Mouse (Mus musculus) kidney, adult 9 months (tissue): ENCODE measurements around the gene Fam171a1.

Experiments
- DNase-seq: peaks from one replicate; pipeline ENCODE4 v3.0.0; 2022

The Fam171a1 gene

GRCm38 (mm10) chr2:3139065-3139464 lies 25.0 kb downstream of the Fam171a1 start:
- no peak for DNase-seq

- DNase-seq = no peak
Measured at GRCm38 (mm10) chr2:3139578-3139977, 25.6 kb downstream of the Fam171a1 start.

DNA sequence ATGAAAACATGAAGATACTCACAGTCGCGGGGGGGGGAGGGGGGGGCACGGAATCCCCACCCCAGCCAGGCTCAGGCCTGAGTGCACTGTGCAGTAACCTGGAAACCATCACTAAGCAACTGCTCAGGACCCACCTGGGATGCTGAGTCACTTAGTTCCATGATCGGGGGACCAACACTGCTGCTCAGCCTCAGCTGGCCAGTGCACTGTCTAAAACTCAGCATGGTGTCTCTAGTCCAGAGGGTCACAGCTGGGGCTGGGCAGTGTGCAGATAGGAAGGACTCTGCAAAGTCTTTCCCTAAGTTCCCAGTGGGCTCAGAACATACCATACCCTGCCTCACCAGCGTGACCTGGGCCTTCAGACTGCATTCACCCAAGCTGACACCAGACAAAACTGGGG lies 26.6 kb downstream of the Fam171a1 start:
- no peak for DNase-seq

DNA sequence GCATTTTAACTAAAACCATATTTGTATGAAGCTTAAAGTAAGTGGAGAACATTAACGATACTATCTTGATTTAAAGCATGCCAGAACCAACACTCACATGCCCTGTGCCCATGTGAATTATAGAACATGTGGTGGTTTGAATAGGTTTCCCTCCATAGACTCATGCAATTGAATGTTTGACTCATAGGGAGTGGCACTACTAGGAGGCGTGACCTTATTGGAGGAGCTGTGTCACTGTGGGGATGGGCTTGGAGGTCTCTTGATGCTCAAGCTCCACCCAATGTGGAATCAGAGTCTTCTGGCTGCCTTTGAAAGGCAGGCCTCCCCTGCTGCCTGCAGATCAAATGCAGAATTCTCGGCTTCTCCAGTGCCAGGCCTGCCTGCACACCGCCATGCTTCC lies 27.8 kb downstream of the Fam171a1 start:
- DNase-seq = no peak

DNA sequence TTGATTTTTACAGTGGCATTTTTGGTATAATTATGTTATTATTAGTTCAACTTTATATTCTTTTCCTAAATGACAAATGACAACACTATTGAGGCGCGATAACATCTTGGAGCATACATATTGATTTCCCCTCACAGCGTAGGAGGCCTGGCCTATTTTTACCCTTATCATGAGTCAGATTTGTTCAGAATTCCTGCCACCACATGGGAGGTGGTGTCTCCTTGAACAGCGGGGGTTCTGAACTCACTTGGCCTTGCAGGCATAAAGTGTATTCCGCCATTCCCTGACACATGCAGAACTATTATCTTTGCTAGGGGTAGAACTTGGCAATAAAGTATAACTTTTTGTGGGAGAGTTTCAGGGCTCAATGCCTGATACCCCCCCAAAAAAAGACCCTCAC lies 30.3 kb downstream of the Fam171a1 start:
- DNase-seq = no peak

DNA sequence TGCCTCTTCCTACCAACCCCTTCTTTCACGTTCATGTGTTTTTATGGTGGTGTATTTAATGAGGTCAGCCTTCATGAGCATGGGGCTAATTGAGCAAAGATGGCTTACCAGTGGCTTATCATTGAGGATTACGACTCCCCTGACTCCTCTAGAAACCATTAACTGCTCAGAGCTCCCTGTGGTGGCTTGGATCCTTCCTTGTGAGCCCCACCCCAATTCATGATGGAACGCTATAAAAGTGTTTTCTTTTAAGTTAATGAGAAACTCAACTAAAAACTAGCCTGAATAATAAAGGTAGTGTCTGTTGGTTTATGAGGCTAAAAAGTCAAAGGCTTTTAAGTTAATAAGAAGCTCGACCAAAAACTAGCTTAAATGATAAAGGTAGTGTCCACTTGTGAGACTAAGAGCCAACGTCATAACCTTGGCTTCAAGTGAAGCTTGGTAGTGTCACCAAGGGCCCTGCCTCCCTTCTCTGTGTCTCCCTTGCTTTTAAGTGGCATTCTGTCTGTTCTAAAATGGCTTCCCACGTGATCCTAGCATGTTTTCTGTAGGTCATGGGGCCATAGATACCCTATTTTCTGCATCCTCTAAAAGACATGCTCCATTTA lies 33.6 kb downstream of the Fam171a1 start:
- DNase-seq = peak; percentile 83

- DNase-seq = no peak
Measured at GRCm38 (mm10) chr2:3148731-3149130, 34.7 kb downstream of the Fam171a1 start.

DNA sequence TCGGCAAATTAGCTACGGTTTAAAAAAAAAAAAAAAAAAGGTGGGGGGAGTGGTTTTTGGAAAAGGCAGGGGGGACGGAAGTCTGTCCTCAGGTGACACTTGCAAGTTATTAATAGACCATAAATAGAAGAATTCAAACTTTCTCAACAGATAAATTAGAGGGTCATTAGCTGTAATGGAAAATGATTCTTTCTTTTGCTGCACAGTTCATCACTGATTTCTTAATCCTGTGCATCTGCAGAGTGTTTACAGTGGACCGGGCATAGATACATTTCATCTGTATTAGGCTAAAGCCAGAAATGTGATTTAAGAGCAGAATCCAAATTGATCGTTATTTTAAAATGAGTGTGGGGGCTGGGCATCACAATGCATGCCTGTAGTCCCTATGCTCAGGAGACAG lies 36.3 kb downstream of the Fam171a1 start:
- DNase-seq = no peak

DNA sequence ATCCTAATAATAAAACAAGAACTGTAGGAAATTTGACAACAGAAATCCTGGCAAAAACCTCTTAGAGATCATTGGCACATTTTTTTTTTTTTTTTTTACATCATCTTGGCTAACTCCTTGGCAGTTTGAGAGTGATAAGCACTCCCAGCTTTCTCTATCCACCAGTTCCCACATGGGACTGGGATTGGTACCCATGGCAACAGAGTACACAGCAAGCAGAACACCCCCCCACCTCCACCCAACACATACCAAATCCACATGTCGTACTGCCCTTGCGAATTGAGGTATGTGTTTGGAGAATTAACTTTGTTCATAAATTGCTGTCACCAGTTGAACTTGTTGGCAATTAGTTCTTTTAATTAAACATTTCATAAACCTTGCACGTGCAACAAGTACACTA lies 37.3 kb downstream of the Fam171a1 start:
- no peak for DNase-seq

DNA sequence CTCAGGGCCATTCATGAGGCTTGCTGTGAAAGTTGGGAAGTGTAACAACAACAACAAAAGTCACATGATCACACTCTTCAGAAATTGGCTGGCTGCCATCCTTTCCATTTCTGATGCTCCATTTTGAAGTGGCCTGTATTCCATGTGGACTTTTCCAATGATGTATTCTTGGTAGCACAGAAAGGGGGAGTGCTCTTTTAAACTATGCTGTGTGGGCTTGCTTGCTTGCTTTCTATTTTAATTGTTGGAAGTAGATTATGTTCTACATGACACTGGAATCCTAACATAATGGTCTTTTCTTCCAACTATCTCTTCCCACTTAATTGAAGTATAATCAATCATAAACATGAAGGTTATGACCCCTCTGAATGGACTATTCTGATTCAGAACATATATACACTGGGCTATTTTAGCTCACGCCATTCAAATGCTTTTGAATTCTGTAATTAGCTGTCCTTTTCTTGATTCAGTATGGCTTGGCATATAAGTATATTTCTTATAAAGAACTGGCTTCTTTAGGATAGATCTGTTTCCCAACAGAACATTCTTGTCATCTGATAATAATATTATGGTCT lies 40.2 kb downstream of the Fam171a1 start:
- DNase-seq = no peak

DNA sequence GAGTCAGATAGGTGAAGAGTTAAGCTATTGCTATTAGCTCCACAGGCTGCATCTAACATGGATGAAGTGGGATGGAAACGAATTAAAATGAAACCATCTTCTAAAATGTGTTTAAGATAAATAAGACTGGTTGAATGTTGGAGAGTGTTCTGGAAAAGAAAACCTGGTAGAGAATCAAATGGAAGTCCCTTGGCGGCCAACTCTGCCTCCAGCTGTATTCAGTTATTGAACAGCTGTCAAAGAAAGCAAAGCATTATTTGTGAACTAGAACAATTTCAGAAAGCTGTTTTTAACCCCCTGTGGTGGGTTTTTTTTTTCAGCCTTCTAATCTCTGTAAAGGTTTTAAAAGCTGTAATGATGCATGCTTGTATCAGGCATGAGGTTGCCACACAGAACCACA lies 41.0 kb downstream of the Fam171a1 start:
- DNase-seq = no peak

- no peak for DNase-seq
Measured at GRCm38 (mm10) chr2:3157030-3157429, 43.0 kb downstream of the Fam171a1 start.

DNA sequence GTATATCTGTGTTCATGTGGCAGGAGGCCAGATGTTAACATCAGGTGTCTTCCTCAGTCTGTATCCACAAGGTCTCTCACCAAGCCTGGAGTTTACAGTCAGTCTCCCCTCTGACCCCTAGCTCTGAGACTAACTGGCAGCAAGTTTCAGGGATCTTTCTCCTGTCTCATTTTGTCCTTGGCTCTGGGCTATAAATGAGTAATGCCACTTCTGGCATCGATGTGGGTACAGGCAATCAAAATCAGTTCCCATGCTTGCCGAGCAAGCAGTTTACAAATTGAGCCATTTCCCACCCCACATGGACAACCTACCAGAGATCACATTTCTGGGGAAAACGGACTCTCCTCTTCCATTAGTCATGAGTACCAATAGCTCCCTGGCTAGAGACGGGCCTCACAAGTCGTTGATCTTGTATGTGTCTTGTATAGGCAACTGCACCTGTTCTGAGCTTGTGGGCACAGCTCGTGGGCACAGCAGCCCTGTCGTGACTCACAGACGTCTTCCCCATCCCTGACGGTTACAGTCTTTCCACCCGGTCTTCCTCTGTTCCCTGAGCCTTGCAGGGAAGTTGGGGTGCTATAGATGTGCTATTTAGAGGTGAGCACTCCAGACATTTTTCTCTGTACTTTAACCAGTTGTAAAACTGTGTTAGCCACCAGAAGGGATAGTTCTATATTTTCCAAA lies 43.8 kb downstream of the Fam171a1 start:
- DNase-seq = peak; percentile 73

DNA sequence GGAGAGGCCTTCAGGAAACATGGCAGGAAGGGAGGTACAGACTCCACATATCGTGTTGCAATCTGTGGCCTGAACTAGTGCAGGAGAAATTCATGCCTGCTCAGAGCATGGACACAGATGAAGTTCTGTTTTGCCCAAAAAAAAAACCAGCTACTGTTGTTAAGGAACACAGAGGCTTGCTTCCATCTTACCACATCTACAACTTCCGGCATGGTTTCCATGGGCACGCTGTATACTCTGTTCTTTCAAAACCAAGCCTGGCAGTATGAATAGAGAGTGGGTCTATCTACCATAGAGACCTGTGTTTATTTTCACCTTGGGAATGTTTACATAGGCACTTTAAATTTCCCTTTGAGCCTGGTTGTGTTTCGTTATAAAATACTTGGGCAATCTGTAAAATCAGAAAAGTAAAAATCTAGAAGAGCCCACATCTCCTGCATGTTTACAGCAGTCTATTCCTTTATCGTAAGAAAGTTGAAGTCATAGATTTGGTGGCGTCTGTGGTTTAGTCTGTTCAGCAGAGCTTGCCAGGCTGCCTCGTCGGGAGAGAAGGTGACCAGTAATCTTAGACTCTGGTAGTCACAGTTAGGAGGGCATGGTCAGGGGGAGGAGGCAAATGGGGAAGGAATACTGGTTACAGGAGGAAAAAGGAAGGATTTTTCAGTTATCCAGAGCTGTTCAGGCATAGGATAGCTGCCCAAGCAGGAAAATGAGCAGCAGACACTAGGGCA lies 44.8 kb downstream of the Fam171a1 start:
- no peak for DNase-seq

- DNase-seq = peak; percentile 63
Measured at GRCm38 (mm10) chr2:3161578-3161977, 47.6 kb downstream of the Fam171a1 start.

DNA sequence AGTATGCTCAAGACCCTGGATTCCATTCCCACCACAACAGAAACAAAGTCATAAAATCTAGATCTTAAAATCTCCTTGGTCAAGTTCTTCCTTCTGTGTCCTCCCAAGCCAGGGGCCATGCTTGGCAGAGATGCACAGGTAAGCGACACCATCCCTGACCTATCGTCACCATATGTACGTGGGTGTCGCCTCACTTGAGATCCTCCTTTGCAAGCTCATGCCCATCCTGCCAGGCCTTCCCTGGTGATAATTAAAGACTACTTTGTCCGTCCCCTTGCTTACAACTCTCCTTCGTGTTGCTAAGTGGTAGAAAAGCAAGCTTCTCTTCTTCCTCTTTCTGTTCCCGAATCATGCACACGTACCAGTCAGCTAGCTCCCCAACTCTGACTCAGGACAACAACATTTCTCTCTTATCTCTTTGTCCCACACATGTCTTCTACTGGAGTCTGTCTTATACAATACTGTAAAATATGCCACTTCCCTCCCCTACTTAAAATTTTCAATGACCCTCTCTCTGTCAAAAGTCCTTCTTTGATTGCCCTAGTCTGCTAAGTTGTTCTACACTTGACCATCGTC lies 49.6 kb downstream of the Fam171a1 start:
- no peak for DNase-seq

DNA sequence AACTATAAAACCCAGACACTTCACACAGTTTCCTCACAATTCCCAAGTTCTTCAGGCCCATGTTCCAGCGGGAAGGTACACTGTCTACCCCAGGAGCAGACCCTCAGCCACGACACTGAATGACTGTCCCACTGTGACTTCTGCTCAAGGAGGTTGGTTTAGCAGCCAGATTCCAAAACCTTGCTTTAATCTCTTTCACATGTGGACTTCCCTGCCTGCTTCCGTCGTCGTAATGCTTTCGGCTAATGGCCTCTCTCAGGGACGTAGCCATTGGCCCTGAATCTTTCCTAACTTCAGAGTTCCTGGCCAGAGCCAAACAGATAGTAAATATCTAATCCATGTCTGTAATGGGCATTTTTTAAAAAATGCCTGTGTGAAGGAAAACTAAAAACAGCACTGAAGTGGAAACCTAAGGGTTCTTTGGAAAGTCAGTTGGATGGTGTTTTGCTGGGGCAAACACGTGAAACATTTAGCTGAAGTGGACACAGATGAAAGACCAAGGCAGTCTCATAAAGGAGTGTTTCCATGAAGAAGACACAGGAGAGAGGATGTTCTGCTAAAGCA lies 51.1 kb downstream of the Fam171a1 start:
- peak; percentile 52 for DNase-seq

DNA sequence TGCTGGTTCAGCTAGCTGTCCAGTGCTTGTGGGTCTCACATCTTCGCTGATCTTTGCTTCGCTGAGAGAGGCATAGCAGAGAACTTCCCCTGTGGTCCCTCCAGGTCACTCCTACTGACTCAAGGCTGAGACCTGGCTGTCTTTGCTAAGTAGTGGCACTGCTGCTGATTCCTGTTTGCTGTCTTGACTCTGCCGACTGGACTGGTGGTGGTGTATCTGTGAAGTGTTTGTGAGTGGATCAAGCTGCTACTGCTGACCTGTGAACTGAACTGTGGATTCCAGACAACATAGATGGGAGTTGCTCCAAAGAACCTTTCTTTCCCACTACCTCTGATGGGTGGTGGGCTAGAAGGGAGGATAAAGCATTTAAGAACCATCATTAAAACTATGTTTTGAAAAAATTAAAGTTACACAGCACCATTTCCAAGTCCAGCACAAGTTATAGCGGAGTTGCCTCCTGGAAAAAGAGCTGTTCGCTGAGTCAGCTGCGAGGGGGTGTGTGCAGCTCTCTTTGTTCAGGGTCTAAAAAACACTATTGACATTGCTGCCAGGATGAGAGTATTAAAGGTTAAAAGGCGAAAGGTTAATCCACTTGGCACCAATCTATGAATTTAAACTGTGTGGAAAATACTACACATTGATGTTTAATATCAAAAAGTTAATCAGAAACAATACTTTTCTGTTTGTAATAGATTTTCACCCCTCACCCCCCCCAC lies 52.0 kb downstream of the Fam171a1 start:
- DNase-seq = peak; percentile 88

DNA sequence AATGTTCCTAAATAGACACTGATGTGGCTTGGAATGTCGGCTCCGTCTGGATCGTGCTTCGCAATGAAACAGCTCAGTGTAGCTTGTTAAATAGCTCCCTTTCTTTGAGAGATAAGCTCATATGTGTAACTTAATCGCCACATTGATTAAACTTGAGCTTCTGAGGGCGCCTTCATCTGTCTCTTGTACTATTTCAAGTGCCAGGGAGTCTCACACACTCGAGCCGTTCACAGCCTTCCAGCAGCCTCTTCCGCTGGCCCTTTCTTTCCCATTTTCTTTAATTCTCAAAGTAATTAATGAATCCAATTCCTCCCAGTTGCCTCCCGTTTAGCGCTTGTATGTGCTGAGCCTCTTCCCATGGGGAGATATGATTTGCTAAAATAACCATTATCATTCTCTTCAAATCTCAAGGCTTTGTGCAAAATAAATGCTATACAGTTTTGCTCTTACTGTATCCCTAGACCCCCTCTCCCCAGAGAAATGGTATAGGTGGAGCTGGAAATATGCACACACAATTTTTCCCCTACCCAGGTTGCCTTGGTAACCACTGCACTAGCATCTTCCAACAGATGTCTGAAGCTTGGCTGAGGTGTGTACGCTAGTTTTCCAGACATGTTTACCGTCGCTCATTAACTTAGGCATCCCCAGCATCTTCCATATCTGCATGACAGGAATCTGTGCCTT lies 54.8 kb downstream of the Fam171a1 start:
- DNase-seq = no peak

GRCm38 (mm10) chr2:3169403-3169747 lies 55.4 kb downstream of the Fam171a1 start:
- DNase-seq = no peak

DNA sequence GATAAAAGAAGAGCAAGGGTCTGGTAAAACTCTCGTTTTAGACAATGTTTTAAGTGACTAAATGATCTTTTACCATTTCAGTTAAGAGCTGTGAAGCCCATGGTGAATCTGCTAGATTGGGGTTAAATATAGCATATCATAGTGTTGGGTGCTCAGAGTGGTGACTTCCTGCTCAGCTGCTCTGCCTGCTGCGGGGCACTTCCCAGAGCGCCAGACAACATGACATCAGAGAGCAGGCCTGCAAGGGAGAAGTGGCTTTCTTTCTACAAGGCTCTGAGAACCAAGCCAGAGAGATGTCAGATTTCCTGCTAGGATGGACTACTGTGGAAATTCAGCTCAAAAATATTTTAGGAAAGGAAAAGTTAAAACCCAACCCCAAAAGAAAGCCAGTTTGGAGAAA lies 57.8 kb downstream of the Fam171a1 start:
- DNase-seq = no peak

DNA sequence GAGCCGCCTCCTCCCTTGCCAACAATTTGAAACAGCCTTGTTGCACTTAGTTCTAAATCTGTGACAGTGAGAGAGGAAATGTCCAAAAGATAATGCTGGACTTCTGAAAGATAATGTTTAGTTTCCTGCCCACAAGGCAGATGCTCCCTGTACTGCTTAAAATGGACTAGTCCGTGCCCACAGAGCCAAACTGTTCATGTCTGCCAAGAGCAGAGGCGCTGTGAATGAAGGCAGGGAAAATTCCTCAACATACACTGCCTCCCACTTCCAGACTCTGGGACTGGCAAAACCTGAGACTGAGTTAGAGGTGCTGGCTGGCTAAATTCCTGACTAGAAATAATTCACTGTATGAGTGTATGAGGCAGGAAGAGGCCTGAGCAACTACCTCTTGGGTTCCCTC lies 58.6 kb downstream of the Fam171a1 start:
- DNase-seq = no peak
